Comparison of ENCODE assay signal across 36 mouse cellular contexts in genomic region chr4:96559781-96560180, GRCm38 (mm10). TPM values are rescaled to one million over a fixed set of nuclear protein-coding genes. Genes with fewer than 3 reads are reported as not detected.
"Had no signal": no experiment of that assay in that cellular context is flagged by ENCODE, and none has a peak within 500 bp of the region (broad histone marks: within the 10 kb centered on the region; RNA-seq: fewer than 3 reads in every experiment).

No protein-coding gene starts in this region.

- H3K27me3 ChIP-seq: heart, embryonic 12.5 days; hindbrain, embryonic 12.5 days; intestine, embryonic 15.5 days; limb, embryonic 12.5 days had no signal

- H3K9ac ChIP-seq: heart, embryonic 12.5 days; hindbrain, embryonic 12.5 days; hindbrain, embryonic 14.5 days; intestine, embryonic 15.5 days; limb, embryonic 12.5 days had no signal

- H3K36me3 ChIP-seq: heart, embryonic 10.5 days; heart, embryonic 12.5 days; hindbrain, embryonic 10.5 days; hindbrain, embryonic 12.5 days; intestine, embryonic 15.5 days; limb, embryonic 10.5 days; limb, embryonic 12.5 days had no signal

- H3K9me3 ChIP-seq: heart, embryonic 10.5 days; heart, embryonic 12.5 days; hindbrain, embryonic 10.5 days; hindbrain, embryonic 12.5 days; intestine, embryonic 15.5 days; limb, embryonic 10.5 days; limb, embryonic 12.5 days had no signal

- DNase-seq: gastrocnemius, adult 2 months; gastrocnemius, postnatal 10 days; gastrocnemius, postnatal 25 days; heart, adult 18-20 months; heart, postnatal 4 days; kidney, adult 18-20 months; kidney, adult 8-10 months; kidney, postnatal 10 days; kidney, postnatal 25 days; kidney, postnatal 4 days; liver had no signal

- H3K4me1 ChIP-seq: heart, embryonic 10.5 days; heart, embryonic 12.5 days; hindbrain, embryonic 10.5 days; hindbrain, embryonic 12.5 days; intestine, embryonic 15.5 days; limb, embryonic 10.5 days; limb, embryonic 12.5 days had no signal

- ATAC-seq: hindbrain, embryonic 16.5 days; inflammation-experienced regulatory T-cells, adult 6 months had no signal

- H3K4me3 ChIP-seq: gastrocnemius, adult 2 months; heart, embryonic 10.5 days; heart, embryonic 12.5 days; hindbrain, embryonic 10.5 days; hindbrain, embryonic 12.5 days; intestine, embryonic 15.5 days; layer of hippocampus, adult 2 months; left cerebral cortex, adult 2 months; limb, embryonic 10.5 days; limb, embryonic 12.5 days had no signal

- H3K4me2 ChIP-seq: heart, embryonic 12.5 days; hindbrain, embryonic 12.5 days; hindbrain, embryonic 14.5 days; intestine, embryonic 15.5 days; limb, embryonic 12.5 days; liver, embryonic 11.5 days had no signal

- H3K27ac ChIP-seq: gastrocnemius, adult 2 months; heart, embryonic 10.5 days; hindbrain, embryonic 10.5 days; hindbrain, embryonic 12.5 days; hindbrain, embryonic 14.5 days; intestine, embryonic 15.5 days; layer of hippocampus, adult 2 months; left cerebral cortex, adult 2 months; limb, embryonic 10.5 days; limb, embryonic 12.5 days had no signal

RNA-seq across cellular contexts. Expression of gene Cyp2j6, which starts 6.3 kb away (rescaled TPM):
- polyA plus RNA-seq: inflammation-experienced regulatory T-cells, adult 6 months had no signal

RNA-seq across cellular contexts. Expression of gene Cyp2j8, which starts 52.6 kb away (rescaled TPM):
- total RNA-seq: gastrocnemius, adult 2 months; gastrocnemius, postnatal 10 days; gastrocnemius, postnatal 25 days; gastrocnemius, postnatal 4 days; granulocyte monocyte progenitor cell, adult 5-6 weeks; heart, adult 18-20 months; heart, adult 8-10 months; heart, postnatal 10 days; heart, postnatal 25 days; heart, postnatal 4 days; layer of hippocampus, postnatal 25 days; left cerebral cortex, postnatal 14 days; left cerebral cortex, postnatal 36 days had no signal
- polyA plus RNA-seq: heart, embryonic 10.5 days; heart, embryonic 12.5 days; heart, embryonic 14.5 days; heart, embryonic 16.5 days; hindbrain, embryonic 10.5 days; hindbrain, embryonic 12.5 days; hindbrain, embryonic 14.5 days; inflammation-experienced regulatory T-cells, adult 6 months; intestine, embryonic 15.5 days; kidney, embryonic 14.5 days; kidney, embryonic 16.5 days; limb, embryonic 10.5 days; limb, embryonic 12.5 days; liver, embryonic 11.5 days had no signal
